In genomic region chr3:88230262-88231047, GRCm38 (mm10) we compare ENCODE assay signal across 14 mouse cellular contexts. TPM values are rescaled to one million over a fixed set of nuclear protein-coding genes. Genes with fewer than 3 reads are reported as not detected.
DNase-seq lines count a peak whose midpoint lies in the region; ATAC-seq and TF ChIP-seq lines count a peak whose summit lies in the region.
"Had no signal": no experiment of that assay in that cellular context is flagged by ENCODE, and none has a peak within 500 bp of the region (broad histone marks: within the 10 kb centered on the region; RNA-seq: fewer than 3 reads in every experiment).

No protein-coding gene starts in this region.

- H3K27ac ChIP-seq in hindbrain, embryonic 10.5 days: peak overlapping the region; percentile 82
- H3K27ac ChIP-seq in midbrain, embryonic 12.5 days (replicated peaks): peak overlapping the region; percentile 82
- H3K27ac ChIP-seq in liver, postnatal 0 days (ENCODE audit: low read depth): no peak overlapping the region
- H3K27ac ChIP-seq: embryonic facial prominence, embryonic 15.5 days had no signal

- TF ChIP-seq CTCF in E14TG2a.4 (conservative IDR thresholded peaks at IDR 0.05; ENCODE audit: low read length): no peak
- no peak for TF ChIP-seq CTCF in liver, postnatal 0 days (IDR thresholded peaks at IDR 0.05; ENCODE audit: low read depth)

- H3K4me1 ChIP-seq in E14TG2a.4 (replicated peaks; ENCODE audit: low read depth, low read length): peaks cover 69% of the 10 kb centered on the region
- peaks cover 90% of the 10 kb centered on the region for H3K4me1 ChIP-seq in hindbrain, embryonic 10.5 days (replicated peaks)
- peaks cover 95% of the 10 kb centered on the region for H3K4me1 ChIP-seq in midbrain, embryonic 12.5 days
- H3K4me1 ChIP-seq in liver, postnatal 0 days (ENCODE audit: insufficient read depth): no peaks in the 10 kb centered on the region
- H3K4me1 ChIP-seq: embryonic facial prominence, embryonic 15.5 days had no signal

- no peaks in the 10 kb centered on the region for H3K36me3 ChIP-seq in E14TG2a.4 (ENCODE audit: insufficient read depth, low read length)
- peaks cover 13% of the 10 kb centered on the region; the same call in 1 of the 2 replicates for H3K36me3 ChIP-seq in hindbrain, embryonic 10.5 days
- H3K36me3 ChIP-seq in midbrain, embryonic 12.5 days: peaks cover 35% of the 10 kb centered on the region
- H3K36me3 ChIP-seq in liver, postnatal 0 days (replicated peaks; ENCODE audit: insufficient read depth, low read length): no peaks in the 10 kb centered on the region
- H3K36me3 ChIP-seq: embryonic facial prominence, embryonic 15.5 days had no signal

- H3K4me3 ChIP-seq in E14TG2a.4 (replicated peaks; ENCODE audit: low read length): peak overlapping the region; percentile 45
- peak overlapping the region; percentile 27; the same call in 1 of the 2 replicates for H3K4me3 ChIP-seq in hindbrain, embryonic 10.5 days
- H3K4me3 ChIP-seq in midbrain, embryonic 12.5 days: no peak overlapping the region
- H3K4me3 ChIP-seq in liver, postnatal 0 days (ENCODE audit: low read depth, low read length): no peak overlapping the region
- H3K4me3 ChIP-seq: embryonic facial prominence, embryonic 15.5 days had no signal

- TF ChIP-seq EP300 in liver, postnatal 0 days (IDR thresholded peaks at IDR 0.05; ENCODE audit: low read depth): no peak

- ATAC-seq in midbrain, embryonic 12.5 days (ENCODE audit: low FRiP score, low read depth): no peak
- no peak for ATAC-seq in liver, postnatal 0 days

- no peak overlapping the region for H3K9ac ChIP-seq in midbrain, embryonic 12.5 days (replicated peaks)
- no peak overlapping the region for H3K9ac ChIP-seq in liver, postnatal 0 days (replicated peaks)
- H3K9ac ChIP-seq: embryonic facial prominence, embryonic 15.5 days had no signal

- peak; percentile 28 for DNase-seq in cerebellum, adult 8-10 months
- DNase-seq in cerebellum, adult 11 months: no peak
- no peak for DNase-seq in hindbrain, embryonic 10.5 days (ENCODE audit: low spot score)
- no peak for DNase-seq in liver, postnatal 0 days
- DNase-seq in heart, postnatal 36 days: no peak
- DNase-seq in thymus, postnatal 0 days (ENCODE audit: low spot score): no peak
- DNase-seq: adrenal gland, adult 2 months; gastrocnemius, postnatal 14 days; heart, postnatal 4 days had no signal

- H3K27me3 ChIP-seq in E14TG2a.4 (ENCODE audit: insufficient read depth, low read length): peaks cover 36% of the 10 kb centered on the region
- peaks cover 98% of the 10 kb centered on the region for H3K27me3 ChIP-seq in hindbrain, embryonic 10.5 days (ENCODE audit: insufficient read depth, poor library complexity, severe bottlenecking)
- H3K27me3 ChIP-seq in midbrain, embryonic 12.5 days: peaks cover 95% of the 10 kb centered on the region
- H3K27me3 ChIP-seq in liver, postnatal 0 days (ENCODE audit: insufficient read depth, low read length): peaks cover 18% of the 10 kb centered on the region; the same call in 1 of the 2 replicates

- no peaks in the 10 kb centered on the region for H3K9me3 ChIP-seq in E14TG2a.4 (ENCODE audit: low read length)
- H3K9me3 ChIP-seq in hindbrain, embryonic 10.5 days: no peaks in the 10 kb centered on the region
- H3K9me3 ChIP-seq in midbrain, embryonic 12.5 days: no peaks in the 10 kb centered on the region
- no peaks in the 10 kb centered on the region for H3K9me3 ChIP-seq in liver, postnatal 0 days (ENCODE audit: low read length)
- H3K9me3 ChIP-seq: embryonic facial prominence, embryonic 15.5 days had no signal

- no peak overlapping the region for H3K4me2 ChIP-seq in midbrain, embryonic 12.5 days (replicated peaks)
- H3K4me2 ChIP-seq in liver, postnatal 0 days (ENCODE audit: low read depth, low read length): no peak overlapping the region
- H3K4me2 ChIP-seq: embryonic facial prominence, embryonic 15.5 days had no signal

- WGBS in hindbrain, embryonic 10.5 days: 36% methylated on average over 17 of the region's 17 CpGs
- WGBS in midbrain, embryonic 12.5 days: 49% methylated on average over 17 of the region's 17 CpGs
- WGBS in liver, postnatal 0 days (ENCODE audit: insufficient replicate concordance): 41% methylated on average over 17 of the region's 17 CpGs

- intact Hi-C loops in heart, postnatal 36 days (cut with DNase I): no loop called here

RNA-seq across cellular contexts. Expression of gene Rhbg, which starts 24.1 kb away (rescaled TPM):
- not detected in 2 replicates for polyA plus RNA-seq in hindbrain, embryonic 10.5 days (2016; fragmentation: Nextera tagmentation; extraction: Ambion mirVana)
- 0.26 TPM in 1 of 2 replicates, not detected in the other for polyA plus RNA-seq in midbrain, embryonic 12.5 days (2016; fragmentation: Nextera tagmentation; extraction: Ambion mirVana)
- polyA plus RNA-seq in liver, postnatal 0 days (2015; fragmentation: Nextera tagmentation; extraction: Ambion mirVana): 6.5 and 7.0 TPM in 2 replicates
- total RNA-seq in heart, postnatal 36 days (2021): not detected
- 0.58 and 0.66 TPM in 2 replicates for polyA plus RNA-seq in thymus, postnatal 0 days (2015; fragmentation: Nextera tagmentation; extraction: Ambion mirVana)
- total RNA-seq: gastrocnemius, postnatal 14 days; heart, postnatal 4 days; MEL had no signal

RNA-seq across cellular contexts. Expression of gene Gm38392, which starts 56.6 kb away (rescaled TPM):
- not detected in 2 replicates for polyA plus RNA-seq in hindbrain, embryonic 10.5 days (2016; fragmentation: Nextera tagmentation; extraction: Ambion mirVana)
- polyA plus RNA-seq in midbrain, embryonic 12.5 days (2016; fragmentation: Nextera tagmentation; extraction: Ambion mirVana): not detected in 2 replicates
- polyA plus RNA-seq in liver, postnatal 0 days (2015; fragmentation: Nextera tagmentation; extraction: Ambion mirVana): 0.64 and 1.0 TPM in 2 replicates
- total RNA-seq in heart, postnatal 36 days (2021): under 1 TPM; 0.33 to 0.43 TPM
- polyA plus RNA-seq in thymus, postnatal 0 days (2015; fragmentation: Nextera tagmentation; extraction: Ambion mirVana): 0.33 TPM in 1 of 2 replicates, not detected in the other
- total RNA-seq: heart, postnatal 4 days; liver, adult 2 months had no signal
- polyA plus RNA-seq: adrenal gland, adult 2 months; liver, adult 2 months had no signal

Comparison
In these comparisons a context has a peak if more than half of its experiments do, and no peak if none do; other contexts are left out.
1. H3K4me3 ChIP-seq: peak in E14TG2a.4 (single experiment) and hindbrain, embryonic 10.5 days (single experiment); none in midbrain, embryonic 12.5 days (single experiment) and liver, postnatal 0 days (single experiment).